Mouse (Mus musculus) skeletal muscle tissue, postnatal 0 days (tissue): ENCODE measurements around the gene Nptx2. TPM values are rescaled to one million over a fixed set of nuclear protein-coding genes. Genes with fewer than 3 reads are reported as not detected.

ENCODE experiments used
- polyA plus RNA-seq: library from polyadenylated mRNA; unstranded; fragments of >200 nt; fragmentation: Nextera tagmentation; extraction: Ambion mirVana; gene quantifications from 2 replicates; pipeline ENCODE4 v1.2.1, GENCODE M21; 2015

The Nptx2 gene
- polyA plus RNA-seq: 0.09 and 0.16 TPM in 2 replicates

GRCm38 (mm10) chr5:144545653-144546422 is at the start of gene Nptx2:
Gene Nptx2, plus strand, starts transcription at chr5:144545902.

Other genes with a start within 250 kb of the Nptx2 start
- gene Baiap2l1, start 187.8 kb upstream of the Nptx2 start, polyA plus RNA-seq: 6.5 and 6.7 TPM in 2 replicates
- 0.08 and 0.18 TPM in 2 replicates for gene Tmem130, start 215.9 kb downstream of the Nptx2 start, polyA plus RNA-seq
- gene Trrap, start 221.8 kb downstream of the Nptx2 start, polyA plus RNA-seq: 25.1 and 29.2 TPM in 2 replicates